10 mouse cellular contexts compared by ENCODE assay signal in genomic region chr1:151999424-151999842, GRCm38 (mm10).
A peak's percentile ranks its signal among the peaks of the same experiment; 100 is the strongest.
DNase-seq lines count a peak whose midpoint lies in the region; ATAC-seq lines count a peak whose summit lies in the region.
"Had no signal": no experiment of that assay in that cellular context is flagged by ENCODE, and none has a peak within 500 bp of the region (broad histone marks: within the 10 kb centered on the region; RNA-seq: fewer than 3 reads in every experiment).

No protein-coding gene starts in this region.

- H3K4me2 ChIP-seq in liver, embryonic 11.5 days: no peak overlapping the region
- no peak overlapping the region for H3K4me2 ChIP-seq in embryonic facial prominence, embryonic 14.5 days (ENCODE audit: low read depth, low read length)
- H3K4me2 ChIP-seq: liver, embryonic 15.5 days had no signal

- 0 out of 2 replicates have a peak, but pooled peaks cover 2% of the 10 kb centered on the region for H3K4me1 ChIP-seq in liver, embryonic 11.5 days (replicated peaks; ENCODE audit: control insufficient read depth, insufficient read depth, low read length)
- peaks cover 31% of the 10 kb centered on the region for H3K4me1 ChIP-seq in embryonic facial prominence, embryonic 14.5 days (ENCODE audit: control insufficient read depth, insufficient read depth, low read length)
- H3K4me1 ChIP-seq: liver, embryonic 15.5 days had no signal

- 55% methylated on average over 7 of the region's 7 CpGs for WGBS in liver, embryonic 11.5 days
- 40% methylated on average over 7 of the region's 7 CpGs for WGBS in embryonic facial prominence, embryonic 14.5 days

- no peak overlapping the region for H3K4me3 ChIP-seq in liver, embryonic 11.5 days (ENCODE audit: low read depth, low read length)
- no peak overlapping the region for H3K4me3 ChIP-seq in embryonic facial prominence, embryonic 14.5 days (ENCODE audit: low read depth, low read length)
- H3K4me3 ChIP-seq: liver, embryonic 15.5 days had no signal

- ATAC-seq in liver, embryonic 11.5 days (replicated peaks; ENCODE audit: low FRiP score): no peak
- ATAC-seq in embryonic facial prominence, embryonic 14.5 days (ENCODE audit: low read depth): 0 out of 2 replicates have a peak, but pooled peaks have one; percentile 41
- no peak for ATAC-seq in inflammation-experienced regulatory T-cells, adult 6 months
- ATAC-seq: CD4-positive, CD25-positive, alpha-beta regulatory T cell, adult 4 months had no signal

- H3K36me3 ChIP-seq in liver, embryonic 11.5 days (ENCODE audit: control insufficient read depth, insufficient read depth, low read length): no peaks in the 10 kb centered on the region
- 0 out of 2 replicates have a peak, but pooled peaks cover 7% of the 10 kb centered on the region for H3K36me3 ChIP-seq in embryonic facial prominence, embryonic 14.5 days (ENCODE audit: control insufficient read depth, insufficient read depth, low read length)
- H3K36me3 ChIP-seq: liver, embryonic 15.5 days had no signal

- H3K27me3 ChIP-seq in liver, embryonic 11.5 days (replicated peaks; ENCODE audit: control insufficient read depth, insufficient read depth, low read length): no peaks in the 10 kb centered on the region
- no peaks in the 10 kb centered on the region for H3K27me3 ChIP-seq in embryonic facial prominence, embryonic 14.5 days (replicated peaks; ENCODE audit: control insufficient read depth, insufficient read depth, low read length)
- H3K27me3 ChIP-seq: liver, embryonic 15.5 days had no signal

- DNase-seq in embryo, embryonic 10 days (ENCODE audit: low spot score): peak; percentile 16
- DNase-seq in embryo, embryonic 9.5 days (ENCODE audit: extremely low spot score): no peak
- peak; percentile 17 for DNase-seq in liver
- DNase-seq in liver, embryonic 11.5 days (ENCODE audit: low spot score): no peak
- peak; percentile 40 for DNase-seq in embryonic facial prominence, embryonic 14.5 days (ENCODE audit: low spot score)
- DNase-seq in right cerebral cortex, postnatal 25 days: peak; percentile 57
- no peak for DNase-seq in thymus, postnatal 0 days (ENCODE audit: low spot score)

- no peak overlapping the region for H3K9ac ChIP-seq in liver, embryonic 11.5 days (ENCODE audit: low read depth, low read length)
- no peak overlapping the region for H3K9ac ChIP-seq in embryonic facial prominence, embryonic 14.5 days (ENCODE audit: low read depth, low read length)
- H3K9ac ChIP-seq: liver, embryonic 15.5 days had no signal

- no peaks in the 10 kb centered on the region for H3K9me3 ChIP-seq in liver, embryonic 11.5 days (ENCODE audit: control insufficient read depth, low read length)
- no peaks in the 10 kb centered on the region for H3K9me3 ChIP-seq in embryonic facial prominence, embryonic 14.5 days (ENCODE audit: control insufficient read depth, low read length)
- H3K9me3 ChIP-seq: liver, embryonic 15.5 days had no signal

- H3K27ac ChIP-seq in liver, embryonic 11.5 days (ENCODE audit: low read depth, low read length): no peak overlapping the region
- 0 out of 2 replicates have a peak overlapping the region, but pooled peaks have one; percentile 28 for H3K27ac ChIP-seq in embryonic facial prominence, embryonic 14.5 days (replicated peaks; ENCODE audit: low read depth, low read length)
- H3K27ac ChIP-seq: liver, embryonic 15.5 days had no signal

Comparison
In these comparisons a context has a peak if more than half of its experiments do, and no peak if none do; other contexts are left out.
1. DNase-seq: peak in embryo, embryonic 10 days (single experiment), liver (single experiment), embryonic facial prominence, embryonic 14.5 days (single experiment) and right cerebral cortex, postnatal 25 days (single experiment); none in embryo, embryonic 9.5 days (single experiment), liver, embryonic 11.5 days (single experiment) and thymus, postnatal 0 days (single experiment).